Mouse (Mus musculus) midbrain, embryonic 10.5 days (tissue): ENCODE results near the gene Pla2g4a. TPM values are rescaled to one million over a fixed set of nuclear protein-coding genes. Genes with fewer than 3 reads are reported as not detected.
A peak's percentile ranks its signal among the peaks of the same experiment; 100 is the strongest.

Source experiments
- DNase-seq: peaks from one replicate; pipeline ENCODE4 v3.0.0-alpha.2; 2017; ENCODE audit warnings: low spot score
- H3K27ac ChIP-seq: fragments of 300-500 bp; sonication (generic); replicated peaks from 2 replicates; pipeline ENCODE4 v1.5.1; 2016; ENCODE audit warnings: mild to moderate bottlenecking
- H3K27me3 ChIP-seq: fragments of 300-500 bp; sonication (generic); 2 replicates; pipeline ENCODE4 v1.6.1; 2016; ENCODE audit warnings: low read depth, mild to moderate bottlenecking; ENCODE audit not compliant: poor library complexity, severe bottlenecking
- H3K36me3 ChIP-seq: fragments of 300-500 bp; sonication (generic); 2 replicates; pipeline ENCODE4 v1.6.1; 2016; ENCODE audit warnings: mild to moderate bottlenecking, moderate library complexity
- H3K4me1 ChIP-seq: fragments of 300-500 bp; sonication (generic); 2 replicates; pipeline ENCODE4 v1.6.1; 2016
- H3K4me3 ChIP-seq: fragments of 300-500 bp; sonication (generic); 2 replicates; pipeline ENCODE4 v1.5.1; 2016; ENCODE audit warnings: mild to moderate bottlenecking, moderate library complexity
- H3K9me3 ChIP-seq: fragments of 300-500 bp; sonication (generic); replicated peaks from 2 replicates; pipeline ENCODE4 v1.6.1; 2016; ENCODE audit warnings: mild to moderate bottlenecking
- WGBS: fragments of 180-500 bp; shearing (Covaris S2); methylation state at CpG from one replicate; pipeline ENCODE4 v1.1.7; 2016; 5-methylcytosine and 5-hydroxymethylcytosine counted together
- polyA plus RNA-seq: library from polyadenylated mRNA; unstranded; fragments of >200 nt; fragmentation: Nextera tagmentation; extraction: Ambion mirVana; gene quantifications from 2 replicates; pipeline ENCODE4 v1.2.1, GENCODE M21; 2016

Gene Pla2g4a
- polyA plus RNA-seq = 4.0 and 4.4 TPM in 2 replicates

DNA sequence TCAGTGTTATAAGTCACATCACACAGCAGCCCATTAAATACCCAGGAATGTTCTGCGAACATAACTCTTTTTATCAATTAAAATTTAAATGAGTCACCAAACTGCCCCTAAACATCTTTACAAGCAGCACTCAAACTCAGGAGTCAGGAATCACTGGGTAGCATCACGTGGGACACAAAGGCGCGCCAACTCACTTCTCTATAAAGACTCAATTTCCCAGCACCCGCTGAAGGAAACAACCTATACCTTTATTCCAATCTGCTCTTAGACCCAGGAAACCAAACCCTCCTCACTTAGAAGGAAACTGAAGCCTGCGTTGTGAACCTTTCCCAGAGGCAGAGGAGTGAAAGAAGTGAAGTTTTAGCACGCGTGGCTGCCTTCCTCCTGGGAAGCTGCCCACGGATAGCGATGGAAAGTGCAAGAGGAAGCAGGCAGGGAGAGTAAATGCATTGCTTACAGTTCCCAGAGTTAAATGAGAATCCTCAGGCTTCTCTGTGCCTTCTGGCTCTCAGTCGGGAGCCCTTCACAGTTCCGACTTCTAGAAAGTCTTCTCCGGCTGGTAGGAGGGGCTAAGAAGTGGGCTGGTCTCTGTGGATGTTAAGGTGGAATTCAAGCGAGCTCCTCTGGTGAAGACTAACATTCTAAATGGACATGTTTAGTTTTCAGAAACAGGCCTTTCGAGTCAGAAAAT is at the start of gene Pla2g4a:
Gene Pla2g4a (minus strand): TSS at position 557 of the 691 bp plus-strand sequence.
- peak within 1 kb of the TSS; percentile 43 for H3K4me3 ChIP-seq
- whole genome bisulfite sequencing = 28% methylated on average over 15 of the region's 15 CpGs
- peaks cover 8% of the 10 kb centered on the region for H3K4me1 ChIP-seq
- H3K27me3 ChIP-seq = no peaks in the 10 kb centered on the region
- H3K9me3 ChIP-seq = no peaks in the 10 kb centered on the region
- H3K27ac ChIP-seq = peak within 1 kb of the TSS; percentile 42; the same call in 1 of the 2 replicates
- peak; percentile 15 for DNase-seq
- H3K36me3 ChIP-seq = no peaks in the 10 kb centered on the region

- Histone ChIP-seq H3K4me3 (no peak overlapping the region), H3K4me1 (no peaks in the 10 kb centered on the region), H3K9me3 (no peaks in the 10 kb centered on the region), H3K27me3 (no peaks in the 10 kb centered on the region), H3K36me3 (no peaks in the 10 kb centered on the region), H3K27ac (no peak overlapping the region; the same call in 1 of the 2 replicates)
- 58% methylated on average over 4 of the region's 4 CpGs for WGBS
- DNase-seq = no peak
These were observed 49.5 kb upstream of the Pla2g4a start for GRCm38 (mm10) chr1:150010629-150010979.

- H3K4me3 ChIP-seq = no peak overlapping the region
- H3K36me3 ChIP-seq = no peaks in the 10 kb centered on the region
- no peak overlapping the region; the same call in 1 of the 2 replicates for H3K27ac ChIP-seq
- DNase-seq = no peak
- whole genome bisulfite sequencing = 71% methylated on average over 18 of the region's 18 CpGs
- H3K9me3 ChIP-seq = no peaks in the 10 kb centered on the region
- no peaks in the 10 kb centered on the region for H3K27me3 ChIP-seq
- H3K4me1 ChIP-seq = no peaks in the 10 kb centered on the region
These were observed 49.0 kb upstream of the Pla2g4a start for GRCm38 (mm10) chr1:150009968-150010628.

DNA sequence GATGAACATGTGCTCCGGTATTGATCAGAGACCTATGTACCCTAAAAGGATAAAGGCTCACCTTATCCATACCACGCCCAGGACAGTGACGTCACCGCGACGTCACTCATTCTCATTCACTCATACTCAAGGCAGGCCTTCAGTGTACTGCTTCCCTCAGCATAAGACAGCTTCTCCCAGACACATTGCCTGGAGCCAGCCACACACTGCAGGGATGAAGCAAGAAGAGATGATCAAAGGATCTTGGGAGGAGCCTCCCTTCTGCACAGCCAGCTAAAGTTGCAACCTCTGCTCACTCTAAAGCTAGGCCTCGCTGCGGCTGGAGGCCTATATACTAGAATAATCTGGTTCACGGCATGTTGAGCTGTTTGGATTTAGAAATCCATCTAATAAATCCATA is 48.0 kb upstream of the Pla2g4a start:
- H3K9me3 ChIP-seq = no peaks in the 10 kb centered on the region
- H3K27me3 ChIP-seq = no peaks in the 10 kb centered on the region
- WGBS = 93% methylated on average over 9 of the region's 9 CpGs
- H3K27ac ChIP-seq = no peak overlapping the region
- H3K36me3 ChIP-seq = no peaks in the 10 kb centered on the region
- no peak for DNase-seq
- no peaks in the 10 kb centered on the region for H3K4me1 ChIP-seq
- no peak overlapping the region for H3K4me3 ChIP-seq

- H3K27ac ChIP-seq = no peak overlapping the region
- H3K36me3 ChIP-seq = no peaks in the 10 kb centered on the region
- no peaks in the 10 kb centered on the region for H3K27me3 ChIP-seq
- no peak overlapping the region for H3K4me3 ChIP-seq
- H3K4me1 ChIP-seq = no peaks in the 10 kb centered on the region
- WGBS = 86% methylated on average over 1 of the region's 1 CpGs
- no peaks in the 10 kb centered on the region for H3K9me3 ChIP-seq
- no peak for DNase-seq
These were observed 14.5 kb upstream of the Pla2g4a start for GRCm38 (mm10) chr1:149975626-149976025.

GRCm38 (mm10) chr1:149965826-149966225 is 4.7 kb upstream of the Pla2g4a start:
- Histone ChIP-seq H3K4me1 (peaks cover 7% of the 10 kb centered on the region), H3K36me3 (no peaks in the 10 kb centered on the region), H3K9me3 (no peaks in the 10 kb centered on the region), H3K4me3 (no peak overlapping the region), H3K27ac (no peak overlapping the region), H3K27me3 (no peaks in the 10 kb centered on the region)
- WGBS = 83% methylated on average over 1 of the region's 1 CpGs
- DNase-seq = no peak

DNA sequence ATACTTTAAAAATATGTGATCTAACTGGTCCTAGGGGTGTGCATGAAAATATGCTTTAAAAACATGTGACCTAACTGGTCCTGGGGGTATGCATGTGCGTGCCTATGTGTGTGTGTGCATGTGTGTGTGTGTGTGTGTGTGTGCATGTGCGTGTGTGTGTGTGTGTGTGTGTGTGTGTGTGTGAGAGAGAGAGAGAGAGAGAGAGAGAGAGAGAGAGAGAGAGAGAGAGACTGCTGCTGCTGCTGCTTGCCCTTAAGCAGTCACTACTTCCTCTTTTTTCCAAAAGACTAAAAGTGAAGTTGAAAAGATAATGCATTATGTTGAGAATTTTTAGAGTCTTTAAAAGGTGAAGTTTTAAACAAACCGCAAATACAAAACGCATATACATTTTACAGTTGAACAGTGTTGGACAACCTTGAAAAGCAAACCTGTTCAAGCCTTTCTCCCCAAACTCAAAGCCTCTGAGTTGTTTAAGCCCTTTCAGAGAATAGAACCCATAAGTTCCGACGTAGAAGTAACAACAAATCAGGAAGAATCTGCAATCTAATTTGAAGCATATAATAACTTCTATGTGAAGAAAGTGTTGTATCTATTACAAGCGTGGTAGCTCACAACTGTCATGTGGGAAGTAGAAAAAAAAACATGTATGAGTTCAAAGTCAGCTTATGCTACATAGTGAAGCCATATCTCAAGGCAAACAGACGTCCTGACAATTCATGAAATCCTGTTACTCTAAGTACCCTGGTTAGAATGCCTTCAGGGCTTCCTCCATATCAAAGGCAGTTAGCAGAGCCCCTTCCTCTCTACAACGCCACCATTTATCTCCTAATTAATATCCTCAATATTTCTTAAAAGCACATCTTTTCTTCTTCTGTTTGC is 574 bp upstream of the Pla2g4a start:
- Histone ChIP-seq H3K27me3 (no peaks in the 10 kb centered on the region), H3K36me3 (no peaks in the 10 kb centered on the region), H3K4me3 (no peak overlapping the region), H3K9me3 (no peaks in the 10 kb centered on the region), H3K4me1 (peaks cover 8% of the 10 kb centered on the region), H3K27ac (no peak overlapping the region)
- 79% methylated on average over 9 of the region's 9 CpGs for WGBS
- no peak for DNase-seq

GRCm38 (mm10) chr1:149960251-149960650 is 839 bp downstream of the Pla2g4a start:
- no peak overlapping the region for H3K4me3 ChIP-seq
- H3K9me3 ChIP-seq = no peaks in the 10 kb centered on the region
- no peak overlapping the region for H3K27ac ChIP-seq
- H3K27me3 ChIP-seq = no peaks in the 10 kb centered on the region
- 97% methylated on average over 4 of the region's 4 CpGs for WGBS
- peaks cover 7% of the 10 kb centered on the region for H3K4me1 ChIP-seq
- no peaks in the 10 kb centered on the region for H3K36me3 ChIP-seq
- no peak for DNase-seq

DNA sequence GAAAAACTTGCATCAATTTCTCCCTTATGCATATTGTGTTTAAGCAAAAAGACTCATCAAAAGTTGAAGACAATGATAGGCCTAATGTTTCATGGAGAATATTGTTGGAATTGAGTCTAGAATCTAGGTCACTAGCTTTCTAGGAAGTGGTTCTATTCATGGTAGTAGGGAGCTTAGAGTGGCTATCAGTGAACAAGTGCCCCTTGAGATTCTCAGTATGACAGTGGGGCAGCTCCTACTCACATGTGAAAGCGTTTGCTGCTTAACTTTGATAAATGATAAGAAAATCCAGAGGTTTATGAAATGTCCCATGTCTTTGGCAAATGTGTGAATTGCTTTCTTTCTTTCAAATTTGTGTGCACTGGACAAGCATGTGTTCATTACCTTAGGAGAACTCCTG is 2.0 kb downstream of the Pla2g4a start:
- peaks cover 4% of the 10 kb centered on the region for H3K4me1 ChIP-seq
- H3K27me3 ChIP-seq = no peaks in the 10 kb centered on the region
- no peaks in the 10 kb centered on the region for H3K36me3 ChIP-seq
- H3K9me3 ChIP-seq = no peaks in the 10 kb centered on the region
- no peak overlapping the region for H3K4me3 ChIP-seq
- no peak for DNase-seq
- 82% methylated on average over 1 of the region's 1 CpGs for WGBS
- H3K27ac ChIP-seq = no peak overlapping the region

GRCm38 (mm10) chr1:149955482-149955881 is 5.6 kb downstream of the Pla2g4a start:
- H3K9me3 ChIP-seq = no peaks in the 10 kb centered on the region
- H3K27me3 ChIP-seq = no peaks in the 10 kb centered on the region
- no peak overlapping the region for H3K27ac ChIP-seq
- no peaks in the 10 kb centered on the region for H3K36me3 ChIP-seq
- 89% methylated on average over 4 of the region's 4 CpGs for WGBS
- no peaks in the 10 kb centered on the region for H3K4me1 ChIP-seq
- DNase-seq = no peak
- no peak overlapping the region for H3K4me3 ChIP-seq

DNA sequence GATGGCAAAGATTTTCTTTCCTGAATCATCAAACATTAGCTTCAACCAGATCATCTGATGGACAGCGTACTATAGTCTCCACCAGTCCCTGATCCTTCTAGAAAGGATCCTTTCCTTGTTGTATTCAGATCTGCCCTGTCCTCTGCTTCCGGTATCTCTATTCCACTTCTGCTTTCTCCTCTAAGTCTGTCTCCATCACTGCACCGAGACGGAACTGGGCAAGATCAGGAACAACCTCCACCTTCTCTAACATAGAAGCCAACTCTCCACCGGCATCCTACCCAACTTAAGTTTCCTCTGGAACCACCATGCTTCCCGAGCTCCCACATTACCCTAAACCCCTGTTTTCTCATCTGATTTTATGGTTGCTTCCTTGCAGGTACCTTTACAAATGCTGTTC is 7.1 kb downstream of the Pla2g4a start:
- DNase-seq = no peak
- 88% methylated on average over 6 of the region's 6 CpGs for WGBS
- Histone ChIP-seq H3K9me3 (no peaks in the 10 kb centered on the region), H3K27ac (no peak overlapping the region), H3K4me3 (no peak overlapping the region), H3K36me3 (no peaks in the 10 kb centered on the region), H3K27me3 (no peaks in the 10 kb centered on the region), H3K4me1 (no peaks in the 10 kb centered on the region)

- Histone ChIP-seq H3K9me3 (no peaks in the 10 kb centered on the region), H3K4me1 (no peaks in the 10 kb centered on the region), H3K4me3 (no peak overlapping the region), H3K27ac (no peak overlapping the region), H3K36me3 (no peaks in the 10 kb centered on the region), H3K27me3 (no peaks in the 10 kb centered on the region)
- DNase-seq = no peak
These were observed 9.0 kb downstream of the Pla2g4a start for GRCm38 (mm10) chr1:149952050-149952449.

DNA sequence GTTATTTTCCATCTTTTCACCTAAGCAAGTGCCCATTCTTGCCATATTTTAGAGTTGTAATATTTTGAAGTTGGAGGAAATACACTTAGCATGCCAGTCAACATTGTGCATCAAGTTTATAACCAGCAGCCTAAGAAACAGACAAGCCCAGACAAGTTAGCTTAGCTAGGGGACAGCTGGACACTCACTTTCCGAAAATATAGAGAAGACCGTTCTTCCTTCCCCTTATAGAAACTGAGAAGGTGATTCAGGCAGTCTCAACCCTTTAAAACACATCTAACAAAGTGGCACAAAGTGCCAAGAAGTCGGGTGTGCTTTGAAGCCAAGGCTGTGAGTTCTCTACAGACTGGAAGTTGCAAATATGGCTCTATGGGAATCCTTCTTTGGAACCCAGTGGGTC is 10.4 kb downstream of the Pla2g4a start:
- no peaks in the 10 kb centered on the region for H3K36me3 ChIP-seq
- no peak overlapping the region for H3K27ac ChIP-seq
- no peak for DNase-seq
- no peaks in the 10 kb centered on the region for H3K9me3 ChIP-seq
- no peaks in the 10 kb centered on the region for H3K4me1 ChIP-seq
- 87% methylated on average over 3 of the region's 3 CpGs for WGBS
- no peak overlapping the region for H3K4me3 ChIP-seq
- H3K27me3 ChIP-seq = no peaks in the 10 kb centered on the region
